Mouse (Mus musculus): ENCODE results near the gene Zfp57. TPM values are rescaled to one million over a fixed set of nuclear protein-coding genes. Genes with fewer than 3 reads are reported as not detected.

The Zfp57 gene
- total and polyA plus RNA-seq, 3 experiments: not detected

DNA sequence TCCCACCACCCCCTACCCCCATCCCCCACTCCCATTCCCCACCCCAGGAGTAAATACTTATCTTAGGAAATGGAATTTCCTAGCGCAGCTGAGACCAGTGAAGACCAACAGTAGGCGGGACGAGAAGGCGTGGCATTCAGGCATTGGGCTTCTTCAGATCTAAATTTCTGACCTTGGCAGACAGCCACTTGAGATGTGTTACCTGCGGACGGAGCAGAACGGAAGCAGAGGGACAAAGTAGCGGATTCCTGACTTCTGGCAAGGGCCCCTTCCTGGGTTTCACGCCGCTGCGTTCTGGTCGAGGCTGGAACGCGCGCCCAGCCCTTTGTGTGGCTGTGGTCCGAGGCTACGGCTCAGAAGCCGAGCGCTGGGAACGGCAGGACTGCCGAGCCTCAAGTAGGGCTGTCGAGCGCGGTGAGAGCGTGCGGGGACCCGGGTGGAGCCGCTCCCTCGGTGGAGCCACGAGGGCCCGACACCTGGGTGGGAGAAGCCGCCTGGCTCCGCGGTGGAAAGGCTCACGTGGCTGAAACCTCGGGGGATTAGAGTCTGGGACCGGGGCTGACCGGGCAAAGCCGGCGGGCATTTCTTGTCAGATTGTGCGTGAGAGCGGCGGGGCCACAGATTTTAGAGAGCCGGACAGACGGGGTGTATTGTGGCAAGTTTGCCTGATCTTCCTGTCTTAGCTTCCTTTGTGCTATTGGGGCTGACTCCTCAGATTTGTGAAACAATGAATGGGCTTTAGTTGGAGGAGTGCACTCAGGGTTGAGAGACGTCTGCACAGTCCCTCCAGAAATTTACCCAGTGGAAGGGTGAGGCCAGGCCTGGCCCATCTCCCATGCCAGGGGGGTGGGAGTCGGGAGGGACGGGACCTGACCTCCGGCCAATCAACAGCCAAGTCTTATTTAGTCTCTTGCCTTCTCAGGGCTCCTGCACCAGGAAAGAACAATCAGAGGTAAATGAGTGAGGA is 1.7 kb downstream of the Zfp57 start:
- Histone ChIP-seq H3K36me3 (ENCODE audit: control insufficient read depth in 1 of 2, insufficient read depth in 2 of 2, low read length in 2 of 2) (no peaks in the 10 kb centered on the region), H3K9ac (ENCODE audit: control insufficient read depth, low read depth, low read length, poor library complexity, severe bottlenecking) (no peak overlapping the region), H3K9me3 (replicated peaks; ENCODE audit: insufficient read depth, low read length) (no peaks in the 10 kb centered on the region), H3K4me3 (ENCODE audit: control insufficient read depth in 1 of 2, insufficient read depth in 1 of 2, low read depth in 2 of 2, low read length in 2 of 2) (no peak overlapping the region), H3K27ac (ENCODE audit: control insufficient read depth, low read depth, low read length) (no peak overlapping the region), H3K4me1 (ENCODE audit: control insufficient read depth in 1 of 2, insufficient read depth in 2 of 2, low read length in 2 of 2) (no peaks in the 10 kb centered on the region), H3K27me3 (ENCODE audit: control insufficient read depth in 1 of 2, insufficient read depth in 2 of 2, low read length in 2 of 2) (peaks cover 6 to 7% of the 10 kb centered on the region in 2 experiments; a peak in 3 of 4 replicates), H3K79me2 (ENCODE audit: control insufficient read depth, insufficient read depth, low read length, poor library complexity) (no peaks in the 10 kb centered on the region)
- no peak for DNase-seq (ENCODE audit: low read depth, low spot score)
- no peak for TF ChIP-seq BHLHE40 (IDR thresholded peaks at IDR 0.05; ENCODE audit: borderline replicate concordance, low read depth, low read length)
- no peak for TF ChIP-seq ZC3H11A (IDR thresholded peaks at IDR 0.05; ENCODE audit: low read depth, low read length)
- TF ChIP-seq MXI1 (IDR thresholded peaks at IDR 0.05; ENCODE audit: low read depth, low read length): no peak
- TF ChIP-seq MYB (IDR thresholded peaks at IDR 0.05; ENCODE audit: low read depth, low read length): no peak
- no peak for TF ChIP-seq ZNF384 (IDR thresholded peaks at IDR 0.05; ENCODE audit: low read depth, low read length)
- no peak for TF ChIP-seq GABPA (IDR thresholded peaks at IDR 0.05; ENCODE audit: low read depth, low read length)
- no peak for TF ChIP-seq CHD2 (IDR thresholded peaks at IDR 0.05; ENCODE audit: low read length)

DNA sequence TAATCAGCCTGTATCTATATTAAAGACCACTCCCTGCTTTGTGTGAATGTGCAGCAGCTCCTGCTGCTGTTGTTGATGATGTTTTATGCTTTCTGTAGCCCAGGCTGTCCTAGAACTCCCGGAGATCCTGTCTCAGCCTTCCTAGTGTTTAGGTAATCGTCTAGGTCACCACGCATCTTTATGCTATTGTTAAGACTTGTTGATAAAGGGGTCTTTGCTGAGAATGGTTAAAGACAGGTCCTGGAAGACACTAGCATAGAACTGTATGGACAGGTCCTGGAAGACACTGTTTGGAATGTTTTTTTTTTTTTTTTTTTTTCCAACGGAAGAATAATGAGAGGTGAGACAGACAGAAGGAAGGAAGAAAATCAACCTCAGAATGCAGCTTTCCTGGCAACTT is 2.4 kb downstream of the Zfp57 start:
- Histone ChIP-seq H3K4me1 (ENCODE audit: control insufficient read depth in 1 of 2, insufficient read depth in 2 of 2, low read length in 2 of 2) (no peaks in the 10 kb centered on the region), H3K4me3 (ENCODE audit: control insufficient read depth in 1 of 2, insufficient read depth in 1 of 2, low read depth in 2 of 2, low read length in 2 of 2) (no peak overlapping the region), H3K27ac (ENCODE audit: control insufficient read depth, low read depth, low read length) (no peak overlapping the region), H3K27me3 (ENCODE audit: control insufficient read depth in 1 of 2, insufficient read depth in 2 of 2, low read length in 2 of 2) (peaks cover 6 to 7% of the 10 kb centered on the region in 2 experiments; a peak in 3 of 4 replicates), H3K9ac (ENCODE audit: control insufficient read depth, low read depth, low read length, poor library complexity, severe bottlenecking) (no peak overlapping the region), H3K9me3 (replicated peaks; ENCODE audit: insufficient read depth, low read length) (no peaks in the 10 kb centered on the region), H3K79me2 (ENCODE audit: control insufficient read depth, insufficient read depth, low read length, poor library complexity) (no peaks in the 10 kb centered on the region), H3K36me3 (ENCODE audit: control insufficient read depth in 1 of 2, insufficient read depth in 2 of 2, low read length in 2 of 2) (no peaks in the 10 kb centered on the region)
- no peak for TF ChIP-seq MYB (IDR thresholded peaks at IDR 0.05; ENCODE audit: low read depth, low read length)
- no peak for TF ChIP-seq UBTF (IDR thresholded peaks at IDR 0.05; ENCODE audit: borderline replicate concordance, insufficient read depth, low read depth, low read length)
- TF ChIP-seq POLR2A (IDR thresholded peaks at IDR 0.05; ENCODE audit: control insufficient read depth in 1 of 2, insufficient read depth in 1 of 2, low read depth in 1 of 2, low read length in 2 of 2, poor library complexity in 1 of 2): no peak
- no peak for TF ChIP-seq MXI1 (IDR thresholded peaks at IDR 0.05; ENCODE audit: low read depth, low read length)
- no peak for TF ChIP-seq CHD2 (IDR thresholded peaks at IDR 0.05; ENCODE audit: low read length)
- no peak for TF ChIP-seq POLR2AphosphoS2 (IDR thresholded peaks at IDR 0.05; ENCODE audit: low read length)
- no peak for TF ChIP-seq SMC3 (IDR thresholded peaks at IDR 0.05; ENCODE audit: low read depth, low read length)
- no peak for TF ChIP-seq TCF12 (IDR thresholded peaks at IDR 0.05; ENCODE audit: low read depth, low read length)
- TF ChIP-seq ZNF384 (IDR thresholded peaks at IDR 0.05; ENCODE audit: low read depth, low read length): no peak
- no peak for TF ChIP-seq ZMIZ1 (IDR thresholded peaks at IDR 0.05; ENCODE audit: low read depth, low read length)
- TF ChIP-seq ELF1 (IDR thresholded peaks at IDR 0.05; ENCODE audit: low read depth, low read length): no peak
- no peak for TF ChIP-seq GATA1 (IDR thresholded peaks at IDR 0.05; ENCODE audit: low read depth, low read length)
- no peak for TF ChIP-seq RCOR1 (IDR thresholded peaks at IDR 0.05; ENCODE audit: low read depth, low read length)
- no peak for TF ChIP-seq SIN3A (IDR thresholded peaks at IDR 0.05; ENCODE audit: low read length)
- no peak for TF ChIP-seq ZC3H11A (IDR thresholded peaks at IDR 0.05; ENCODE audit: low read depth, low read length)
- TF ChIP-seq BHLHE40 (IDR thresholded peaks at IDR 0.05; ENCODE audit: borderline replicate concordance, low read depth, low read length): no peak
- no peak for TF ChIP-seq CHD1 (IDR thresholded peaks at IDR 0.05; ENCODE audit: low read depth, low read length)
- TF ChIP-seq MAFK (IDR thresholded peaks at IDR 0.05; ENCODE audit: borderline replicate concordance, low read depth, low read length): no peak
- no peak for DNase-seq (ENCODE audit: low read depth, low spot score)

Measured in MEL (cell line).